Mouse (Mus musculus): Measurements from ENCODE around the gene Pak7.

- TF ChIP-seq CTCF (IDR thresholded peaks at IDR 0.05; ENCODE audit: control insufficient read depth, insufficient read depth, insufficient read length) (no peak), USF1 (IDR thresholded peaks at IDR 0.05; ENCODE audit: low read depth) (no peak), MAX (IDR thresholded peaks at IDR 0.05) (no peak), MYOD1 (IDR thresholded peaks at IDR 0.05; ENCODE audit: control insufficient read depth, insufficient read length, low read depth) (no peak), CEBPB (IDR thresholded peaks at IDR 0.05; ENCODE audit: low read depth) (no peak), MYOG (IDR thresholded peaks at IDR 0.05; ENCODE audit: control insufficient read depth, extremely low read depth, insufficient read length) (no peak)
Measured at GRCm38 (mm10) chr2:136140807-136141206, 247.0 kb downstream of the Pak7 start.
